Mouse (Mus musculus): ENCODE measurements at regions not wholly inside any gene's neighbourhood (a gene's known extent, or its start where the extent isn't known, plus 50 kb on each side); places are given as distances from the start of the nearest gene placed in this dataset.
"Not testable (repeated sequence)": the region's sequence is repeated elsewhere in the genome, so short reads cannot be mapped to it uniquely, and the experiment has no call there.

DNA sequence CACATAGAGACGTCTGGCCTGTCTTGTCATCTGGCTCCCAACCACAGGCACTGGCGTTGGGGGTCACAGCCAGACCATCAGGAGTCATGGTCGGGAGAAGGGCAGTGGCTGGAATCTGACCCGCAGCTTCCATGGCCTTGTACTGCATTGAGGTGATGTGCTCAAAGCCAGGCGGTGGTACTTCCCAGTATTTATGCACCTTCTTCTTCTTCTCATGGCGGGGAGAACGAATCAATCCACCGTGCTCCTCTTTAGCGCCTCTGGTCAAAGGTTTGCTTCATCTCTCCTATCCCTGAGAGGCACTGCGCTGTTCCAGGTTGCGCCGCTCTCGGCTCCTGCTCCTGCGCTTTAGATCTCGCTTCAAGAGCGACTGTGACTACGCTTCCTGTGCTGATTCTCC is 374.8 kb downstream of the Pcdh18 start:
- H3K9me3 ChIP-seq = no peaks in the 10 kb centered on the region
- no peak overlapping the region for H3K27ac ChIP-seq (replicated peaks)
- no peaks in the 10 kb centered on the region for H3K27me3 ChIP-seq
- no peak overlapping the region for H3K9ac ChIP-seq (replicated peaks)
- H3K4me1 ChIP-seq = no peaks in the 10 kb centered on the region
- H3K4me3 ChIP-seq = no peak overlapping the region
- H3K4me2 ChIP-seq (replicated peaks) = no peak overlapping the region
- H3K36me3 ChIP-seq = no peaks in the 10 kb centered on the region
- no peak for ATAC-seq (replicated peaks)
- whole genome bisulfite sequencing = 97% methylated on average over 17 of the region's 17 CpGs

DNA sequence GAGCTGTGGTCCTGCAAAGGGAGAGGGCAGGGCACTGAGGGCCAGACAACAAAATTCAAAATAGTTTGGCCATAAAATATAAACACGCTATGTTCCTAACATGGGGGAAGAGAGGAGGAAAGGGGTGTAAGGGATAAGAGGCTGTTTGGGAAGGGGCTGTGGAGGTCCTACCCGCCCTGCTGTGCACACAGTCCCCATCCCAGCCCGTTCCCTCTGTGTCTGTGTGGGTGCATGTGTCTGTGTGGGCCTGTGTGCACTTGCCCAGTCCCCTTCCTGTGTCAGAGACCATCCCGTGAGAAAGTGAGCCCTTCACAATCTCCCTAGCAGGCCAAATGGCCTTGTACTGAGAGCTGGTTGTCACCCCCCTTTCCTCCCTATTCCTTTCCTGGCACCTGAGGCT is 379.6 kb downstream of the Pcdh18 start:
- not testable (repeated sequence) for H3K4me1 ChIP-seq; H3K36me3 ChIP-seq; H3K27me3 ChIP-seq; H3K9me3 ChIP-seq; H3K9ac ChIP-seq (replicated peaks); H3K27ac ChIP-seq (replicated peaks); H3K4me3 ChIP-seq; H3K4me2 ChIP-seq (replicated peaks)
- WGBS = 91% methylated on average over 3 of the region's 4 CpGs
- ATAC-seq (replicated peaks) = peak; percentile 60; the same call in 1 of the 2 replicates

All from forebrain, embryonic 15.5 days (tissue).